Mouse (Mus musculus) brain, embryonic 14.5 days (tissue): ENCODE measurements around the gene Rad51b.

ENCODE experiments used
- CTCF ChIP-seq: fragments of 200-500 bp; IDR thresholded peaks from 2 replicates; pipeline ENCODE4 v1.5.1; 2012; ENCODE audit warnings: inconsistent platforms, mild to moderate bottlenecking, moderate library complexity, borderline replicate concordance; ENCODE audit not compliant: insufficient read depth, insufficient read length; ENCODE audit errors: extremely low read depth
- POLR2A ChIP-seq: fragments of 200-500 bp; IDR thresholded peaks from 2 replicates; pipeline ENCODE4 v1.6.1; 2012; ENCODE audit warnings: mild to moderate bottlenecking, inconsistent platforms, borderline replicate concordance; ENCODE audit not compliant: poor library complexity, insufficient read depth, insufficient read length, severe bottlenecking; ENCODE audit errors: extremely low read depth

DNA sequence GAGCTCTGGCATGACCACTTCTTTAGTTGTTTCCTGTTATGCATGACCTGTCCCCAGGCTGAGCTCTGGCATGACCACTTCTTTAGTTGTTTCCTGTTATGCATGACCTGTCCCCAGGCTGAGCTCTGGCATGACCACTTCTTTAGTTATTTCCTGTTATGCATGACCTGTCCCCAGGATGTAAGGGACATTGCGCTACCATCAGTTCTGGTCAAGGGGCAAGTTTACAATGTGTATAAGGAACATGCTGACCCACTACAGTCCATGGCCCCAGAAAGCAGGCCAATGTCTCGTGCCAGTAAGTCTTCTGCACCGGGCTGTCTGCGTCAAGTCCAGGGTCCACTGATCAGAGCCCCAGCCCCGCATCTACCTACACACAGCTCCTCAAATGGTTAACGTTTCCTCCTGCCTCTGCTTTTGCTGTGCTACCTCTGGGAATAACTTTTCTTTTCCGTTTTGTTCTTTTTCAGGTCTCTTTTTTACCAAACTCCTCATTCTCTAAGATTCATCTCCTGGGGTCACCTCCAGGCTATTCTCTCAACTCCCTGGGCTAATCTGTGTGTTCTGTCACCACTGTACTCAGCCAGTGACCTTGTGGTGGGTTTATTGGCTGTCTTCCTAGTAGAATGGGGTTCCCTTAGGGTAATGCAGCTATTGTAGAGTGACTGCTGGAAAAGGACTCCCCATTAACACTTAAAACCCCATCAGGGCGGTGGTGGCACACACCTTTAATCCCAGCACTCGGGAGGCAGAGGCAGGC, 43.6 kb upstream of the Rad51b start:
- TF ChIP-seq CTCF (no peak), POLR2A (no peak)
